Mouse (Mus musculus): Measurements from ENCODE around the gene Sulf2. TPM values are rescaled to one million over a fixed set of nuclear protein-coding genes. Genes with fewer than 3 reads are reported as not detected.

Sulf2 gene
- total RNA-seq, 2 experiments from 2014 or later: 93.2 to 114 TPM

- no peak overlapping the region for H3K4me3 ChIP-seq
- no peak for DNase-seq (ENCODE audit: low spot score in 2 of 2)
These were observed 11.9 kb upstream of the Sulf2 start for GRCm38 (mm10) chr2:166167387-166167786.

GRCm38 (mm10) chr2:166165396-166165795 is 9.9 kb upstream of the Sulf2 start:
- no peak for TF ChIP-seq CTCF (conservative IDR thresholded peaks at IDR 0.05)
- Histone ChIP-seq H3K27ac (no peak overlapping the region), H3K4me3 (no peak overlapping the region)
- no peak for DNase-seq (ENCODE audit: low spot score in 2 of 2)

More at GRCm38 (mm10) chr2:166167387-166167786, 11.9 kb upstream of the Sulf2 start:
- H3K27ac ChIP-seq: no peak overlapping the region
- TF ChIP-seq CTCF (conservative IDR thresholded peaks at IDR 0.05): no peak

- no peak for TF ChIP-seq CTCF (conservative IDR thresholded peaks at IDR 0.05)
- no peak for DNase-seq (ENCODE audit: low spot score in 2 of 2)
- Histone ChIP-seq H3K4me3 (no peak overlapping the region), H3K27ac (no peak overlapping the region)
These were observed 9.1 kb upstream of the Sulf2 start for GRCm38 (mm10) chr2:166164601-166165000.

- H3K4me3 ChIP-seq: no peak overlapping the region
- no peak for DNase-seq (ENCODE audit: low spot score in 2 of 2)
- TF ChIP-seq CTCF (conservative IDR thresholded peaks at IDR 0.05): no peak
- H3K27ac ChIP-seq: no peak overlapping the region
These were observed 8.5 kb upstream of the Sulf2 start for GRCm38 (mm10) chr2:166163917-166164316.

- no peak overlapping the region for H3K27ac ChIP-seq
- no peak for DNase-seq (ENCODE audit: low spot score in 2 of 2)
- TF ChIP-seq CTCF (conservative IDR thresholded peaks at IDR 0.05): no peak
- H3K4me3 ChIP-seq: no peak overlapping the region
These were observed 7.8 kb upstream of the Sulf2 start for GRCm38 (mm10) chr2:166163252-166163651.

- DNase-seq (ENCODE audit: low spot score in 2 of 2): no peak
- Histone ChIP-seq H3K4me3 (no peak overlapping the region), H3K27ac (no peak overlapping the region)
- TF ChIP-seq CTCF (conservative IDR thresholded peaks at IDR 0.05): no peak
These were observed 6.7 kb upstream of the Sulf2 start for GRCm38 (mm10) chr2:166162160-166162559.

GRCm38 (mm10) chr2:166159276-166159675 is 3.8 kb upstream of the Sulf2 start:
- DNase-seq (ENCODE audit: low spot score in 2 of 2): no peak
- Histone ChIP-seq H3K4me3 (no peak overlapping the region), H3K27ac (no peak overlapping the region)
- peak; percentile 26 for TF ChIP-seq CTCF (conservative IDR thresholded peaks at IDR 0.05)

- Histone ChIP-seq H3K4me3 (no peak overlapping the region), H3K27ac (no peak overlapping the region)
- DNase-seq (ENCODE audit: low spot score in 2 of 2): no peak
- TF ChIP-seq CTCF (conservative IDR thresholded peaks at IDR 0.05): no peak
These were observed 2.5 kb upstream of the Sulf2 start for GRCm38 (mm10) chr2:166157767-166158561.

- no peak for DNase-seq (ENCODE audit: low spot score in 2 of 2)
- Histone ChIP-seq H3K27ac (no peak overlapping the region), H3K4me3 (no peak overlapping the region)
- TF ChIP-seq CTCF (conservative IDR thresholded peaks at IDR 0.05): no peak
These were observed 1.7 kb upstream of the Sulf2 start for GRCm38 (mm10) chr2:166157144-166157543.

GRCm38 (mm10) chr2:166156122-166156521 is 659 bp upstream of the Sulf2 start:
- no peak for DNase-seq (ENCODE audit: low spot score in 2 of 2)
- Histone ChIP-seq H3K27ac (0 out of 2 replicates have a peak overlapping the region, but pooled peaks have one; percentile 85), H3K4me3 (no peak overlapping the region)
- TF ChIP-seq CTCF (conservative IDR thresholded peaks at IDR 0.05): no peak

GRCm38 (mm10) chr2:166154749-166155453 is 562 bp downstream of the Sulf2 start:
- DNase-seq (ENCODE audit: low spot score in 2 of 2): no peak
- Histone ChIP-seq H3K27ac (peak overlapping the region; percentile 85), H3K4me3 (peak overlapping the region; percentile 69)
- no peak for TF ChIP-seq CTCF (conservative IDR thresholded peaks at IDR 0.05)

GRCm38 (mm10) chr2:166153891-166154711 is 1.4 kb downstream of the Sulf2 start:
- H3K4me3 ChIP-seq: peak overlapping the region; percentile 69
- no peak for DNase-seq (ENCODE audit: low spot score in 2 of 2)
- TF ChIP-seq CTCF (conservative IDR thresholded peaks at IDR 0.05): no peak
- peak overlapping the region; percentile 85 for H3K27ac ChIP-seq

GRCm38 (mm10) chr2:166153399-166153793 is 2.1 kb downstream of the Sulf2 start:
- DNase-seq (ENCODE audit: low spot score in 2 of 2): no peak
- Histone ChIP-seq H3K4me3 (peak overlapping the region; percentile 69), H3K27ac (peak overlapping the region; percentile 85)
- no peak for TF ChIP-seq CTCF (conservative IDR thresholded peaks at IDR 0.05)

Data from layer of hippocampus, adult 2 months (tissue).